In genomic region chr15:27020471-27020870, GRCm38 (mm10) we compare ENCODE assay signal across 27 mouse cellular contexts.
A peak's percentile ranks its signal among the peaks of the same experiment; 100 is the strongest.
DNase-seq lines count a peak whose midpoint lies in the region; ATAC-seq and TF ChIP-seq lines count a peak whose summit lies in the region.
"Had no signal": no experiment of that assay in that cellular context is flagged by ENCODE, and none has a peak within 500 bp of the region (broad histone marks: within the 10 kb centered on the region; RNA-seq: fewer than 3 reads in every experiment).

No protein-coding gene starts in this region.

- no peaks in the 10 kb centered on the region for H3K9me3 ChIP-seq in midbrain, embryonic 14.5 days (ENCODE audit: control insufficient read depth, low read length)
- no peaks in the 10 kb centered on the region for H3K9me3 ChIP-seq in midbrain, embryonic 10.5 days (replicated peaks)
- H3K9me3 ChIP-seq in forebrain, postnatal 0 days (ENCODE audit: low read length) = no peaks in the 10 kb centered on the region
- H3K9me3 ChIP-seq in intestine, embryonic 16.5 days (ENCODE audit: control insufficient read depth, low read length) = no peaks in the 10 kb centered on the region
- H3K9me3 ChIP-seq: hindbrain, embryonic 15.5 days; liver, embryonic 12.5 days; neural tube, embryonic 13.5 days had no signal

- H3K27ac ChIP-seq in midbrain, embryonic 14.5 days (replicated peaks; ENCODE audit: low read depth, low read length) = no peak overlapping the region
- H3K27ac ChIP-seq in midbrain, embryonic 10.5 days (replicated peaks) = no peak overlapping the region
- H3K27ac ChIP-seq in forebrain, postnatal 0 days (ENCODE audit: low read depth, low read length) = no peak overlapping the region
- H3K27ac ChIP-seq in intestine, embryonic 16.5 days (ENCODE audit: low read length) = no peak overlapping the region
- H3K27ac ChIP-seq: hindbrain, embryonic 15.5 days; layer of hippocampus, adult 2 months; liver, embryonic 12.5 days; neural tube, embryonic 13.5 days had no signal

- no peaks in the 10 kb centered on the region for H3K4me1 ChIP-seq in midbrain, embryonic 14.5 days (ENCODE audit: control insufficient read depth, insufficient read depth, low read length)
- no peaks in the 10 kb centered on the region for H3K4me1 ChIP-seq in midbrain, embryonic 10.5 days
- H3K4me1 ChIP-seq in forebrain, postnatal 0 days (ENCODE audit: insufficient read depth) = no peaks in the 10 kb centered on the region
- no peaks in the 10 kb centered on the region for H3K4me1 ChIP-seq in intestine, embryonic 16.5 days (ENCODE audit: control insufficient read depth, insufficient read depth, low read length)
- H3K4me1 ChIP-seq: hindbrain, embryonic 15.5 days; liver, embryonic 12.5 days; neural tube, embryonic 13.5 days had no signal

- no peak for TF ChIP-seq CTCF in forebrain, postnatal 0 days (IDR thresholded peaks at IDR 0.05; ENCODE audit: low read depth)

- DNase-seq in frontal cortex, postnatal 25 days (ENCODE audit: low spot score in 2 of 2) = no peak
- DNase-seq in midbrain, embryonic 14.5 days = peak; percentile 6
- DNase-seq in midbrain, embryonic 10.5 days (ENCODE audit: low spot score) = no peak
- peak; percentile 18 for DNase-seq in forebrain, postnatal 0 days
- no peak for DNase-seq in retina, embryonic 14.5 days (ENCODE audit: low spot score)
- DNase-seq: adrenal gland, postnatal 10 days; B cell, adult 2 months; cerebellum, adult 9-11 months; gastrocnemius, postnatal 14 days; heart, adult 11 months; kidney, adult 8-10 months; kidney, postnatal 10 days; left cerebral cortex, postnatal 4 days; lung, adult 18-20 months; lung, postnatal 14 days; right cerebral cortex, adult 18-20 months; right cerebral cortex, postnatal 4 days; thymus, postnatal 36 days had no signal

- no peaks in the 10 kb centered on the region for H3K36me3 ChIP-seq in midbrain, embryonic 14.5 days (ENCODE audit: control insufficient read depth, insufficient read depth, low read length)
- no peaks in the 10 kb centered on the region for H3K36me3 ChIP-seq in midbrain, embryonic 10.5 days
- no peaks in the 10 kb centered on the region for H3K36me3 ChIP-seq in forebrain, postnatal 0 days (ENCODE audit: insufficient read depth)
- H3K36me3 ChIP-seq in intestine, embryonic 16.5 days (ENCODE audit: control insufficient read depth, insufficient read depth, low read length) = no peaks in the 10 kb centered on the region
- H3K36me3 ChIP-seq: hindbrain, embryonic 15.5 days; liver, embryonic 12.5 days; neural tube, embryonic 13.5 days had no signal

- H3K27me3 ChIP-seq in midbrain, embryonic 14.5 days (ENCODE audit: control insufficient read depth, insufficient read depth, low read length) = no peaks in the 10 kb centered on the region
- no peaks in the 10 kb centered on the region for H3K27me3 ChIP-seq in midbrain, embryonic 10.5 days (ENCODE audit: low read depth, poor library complexity, severe bottlenecking)
- no peaks in the 10 kb centered on the region for H3K27me3 ChIP-seq in forebrain, postnatal 0 days (ENCODE audit: insufficient read depth, low read length)
- no peaks in the 10 kb centered on the region for H3K27me3 ChIP-seq in intestine, embryonic 16.5 days (replicated peaks; ENCODE audit: control insufficient read depth, insufficient read depth, low read length)
- H3K27me3 ChIP-seq: hindbrain, embryonic 15.5 days; liver, embryonic 12.5 days; neural tube, embryonic 13.5 days had no signal

- no peak overlapping the region for H3K9ac ChIP-seq in midbrain, embryonic 14.5 days (replicated peaks; ENCODE audit: low read length)
- no peak overlapping the region for H3K9ac ChIP-seq in forebrain, postnatal 0 days
- H3K9ac ChIP-seq in intestine, embryonic 16.5 days (ENCODE audit: low read depth, low read length) = no peak overlapping the region
- H3K9ac ChIP-seq: hindbrain, embryonic 15.5 days; liver, embryonic 12.5 days; neural tube, embryonic 13.5 days had no signal

- no peak overlapping the region for H3K4me3 ChIP-seq in midbrain, embryonic 14.5 days (replicated peaks; ENCODE audit: low read depth, low read length)
- no peak overlapping the region for H3K4me3 ChIP-seq in midbrain, embryonic 10.5 days
- H3K4me3 ChIP-seq in forebrain, postnatal 0 days (ENCODE audit: low read depth, low read length) = no peak overlapping the region
- no peak overlapping the region for H3K4me3 ChIP-seq in intestine, embryonic 16.5 days (ENCODE audit: low read length)
- H3K4me3 ChIP-seq: hindbrain, embryonic 15.5 days; layer of hippocampus, adult 2 months; liver, embryonic 12.5 days; myocyte; neural tube, embryonic 13.5 days had no signal

- no peak overlapping the region for H3K4me2 ChIP-seq in midbrain, embryonic 14.5 days (ENCODE audit: low read length)
- H3K4me2 ChIP-seq in forebrain, postnatal 0 days (ENCODE audit: low read depth) = no peak overlapping the region
- H3K4me2 ChIP-seq in intestine, embryonic 16.5 days (ENCODE audit: low read depth, low read length) = no peak overlapping the region
- H3K4me2 ChIP-seq: heart, embryonic 11.5 days; hindbrain, embryonic 15.5 days; liver, embryonic 12.5 days; neural tube, embryonic 13.5 days had no signal

- 54% methylated on average over 5 of the region's 5 CpGs for whole genome bisulfite sequencing in midbrain, embryonic 14.5 days
- WGBS in midbrain, embryonic 10.5 days = 79% methylated on average over 5 of the region's 5 CpGs
- WGBS in forebrain, postnatal 0 days = 16% methylated on average over 5 of the region's 5 CpGs
- 71% methylated on average over 5 of the region's 5 CpGs for WGBS in intestine, embryonic 16.5 days

- ATAC-seq in frontal cortex, adult (ENCODE audit: low TSS enrichment) = 0 out of 2 replicates have a peak, but pooled peaks have one; percentile 31
- ATAC-seq in midbrain, embryonic 14.5 days (ENCODE audit: low FRiP score, low TSS enrichment) = no peak
- ATAC-seq in forebrain, postnatal 0 days = no peak
- ATAC-seq in intestine, embryonic 16.5 days = no peak
- ATAC-seq: liver, embryonic 12.5 days; midbrain, embryonic 16.5 days had no signal

Comparison
In these comparisons a context has a peak if more than half of its experiments do, and no peak if none do; other contexts are left out.
1. DNase-seq: peak in midbrain, embryonic 14.5 days (single experiment) and forebrain, postnatal 0 days (single experiment); none in frontal cortex, postnatal 25 days (0 of 2), midbrain, embryonic 10.5 days (single experiment) and retina, embryonic 14.5 days (single experiment).